Comparison of ENCODE assay signal across 8 mouse cellular contexts in genomic region chr16:21793875-21794696, GRCm38 (mm10). TPM values are rescaled to one million over a fixed set of nuclear protein-coding genes. Genes with fewer than 3 reads are reported as not detected.
DNase-seq lines count a peak whose midpoint lies in the region; ATAC-seq and TF ChIP-seq lines count a peak whose summit lies in the region.

TSS of gene Map3k13 (plus strand) at chr16:21794346.

- H3K27ac ChIP-seq in ES-Bruce4 (ENCODE audit: insufficient read depth, low read length) = peak within 1 kb of the TSS; percentile 9; the same call in 1 of the 2 replicates
- peak within 1 kb of the TSS; percentile 84 for H3K27ac ChIP-seq in forebrain, embryonic 14.5 days (ENCODE audit: low read depth, low read length)

- H3K36me3 ChIP-seq in ES-Bruce4 (ENCODE audit: control insufficient read depth, insufficient read depth, low read length, poor library complexity, severe bottlenecking) = 0 out of 2 replicates have a peak, but pooled peaks cover under 1% of the 10 kb centered on the region
- H3K36me3 ChIP-seq in forebrain, embryonic 14.5 days (ENCODE audit: control insufficient read depth, insufficient read depth, low read length) = no peaks in the 10 kb centered on the region

- no peak for TF ChIP-seq EP300 in ES-Bruce4 (IDR thresholded peaks at IDR 0.05; ENCODE audit: insufficient read depth, low read depth, low read length)

- no peak for TF ChIP-seq CTCF in ES-Bruce4 (IDR thresholded peaks at IDR 0.05; ENCODE audit: low read depth, low read length)
- no peak for TF ChIP-seq CTCF in lung, adult 2 months (IDR thresholded peaks at IDR 0.05; ENCODE audit: insufficient read depth, low read length)

- H3K4me2 ChIP-seq in forebrain, embryonic 14.5 days (ENCODE audit: low read length) = peak within 1 kb of the TSS; percentile 75

- ATAC-seq in cerebellum, adult (ENCODE audit: insufficient number of reproducible peaks, low FRiP score, low TSS enrichment) = peak; percentile 98
- ATAC-seq in forebrain, embryonic 14.5 days = peak; percentile 99
- ATAC-seq in neutrophil, adult 5-6 weeks (ENCODE audit: extremely low read depth, insufficient number of reproducible peaks, low FRiP score, poor library complexity, severe bottlenecking) = peak; percentile 88

- H3K9me3 ChIP-seq in ES-Bruce4 (replicated peaks; ENCODE audit: control insufficient read depth, insufficient read depth, low read length, poor library complexity, severe bottlenecking) = no peaks in the 10 kb centered on the region
- no peaks in the 10 kb centered on the region for H3K9me3 ChIP-seq in forebrain, embryonic 14.5 days (replicated peaks; ENCODE audit: control insufficient read depth, low read length)

- H3K27me3 ChIP-seq in ES-Bruce4 (ENCODE audit: control insufficient read depth, insufficient read depth, low read length, poor library complexity, severe bottlenecking) = no peaks in the 10 kb centered on the region
- no peaks in the 10 kb centered on the region for H3K27me3 ChIP-seq in forebrain, embryonic 14.5 days (replicated peaks; ENCODE audit: control insufficient read depth, insufficient read depth, low read length)

- no peaks in the 10 kb centered on the region for H3K4me1 ChIP-seq in ES-Bruce4 (ENCODE audit: control insufficient read depth, insufficient read depth, low read length)
- H3K4me1 ChIP-seq in forebrain, embryonic 14.5 days (ENCODE audit: control insufficient read depth, insufficient read depth, low read length) = peaks cover 11% of the 10 kb centered on the region
- peaks cover 5% of the 10 kb centered on the region for H3K4me1 ChIP-seq in lung, adult 2 months (ENCODE audit: control insufficient read depth, insufficient read depth, low read length)

- TF ChIP-seq POLR2A in ES-Bruce4 (IDR thresholded peaks at IDR 0.05; ENCODE audit: insufficient read depth, low read length) = peak; percentile 73
- TF ChIP-seq POLR2A in lung, adult 2 months (IDR thresholded peaks at IDR 0.05; ENCODE audit: borderline replicate concordance, extremely low read depth, low read depth, low read length) = peak; percentile 95; the same call in 1 of the 2 replicates

- peak within 1 kb of the TSS; percentile 95 for H3K4me3 ChIP-seq in ES-Bruce4 (ENCODE audit: low read depth, low read length)
- H3K4me3 ChIP-seq in forebrain, embryonic 14.5 days (ENCODE audit: low read depth, low read length) = peak within 1 kb of the TSS; percentile 83
- peak within 1 kb of the TSS; percentile 95 for H3K4me3 ChIP-seq in lung, adult 2 months (replicated peaks; ENCODE audit: extremely low read depth, low read depth, low read length)

- peak; percentile 98 for DNase-seq in forebrain, embryonic 14.5 days (ENCODE audit: low spot score)
- DNase-seq in heart, postnatal 25 days (ENCODE audit: low spot score) = peak; percentile 90
- peak; percentile 90 to 95 for DNase-seq in layer of hippocampus, adult 18-20 months (ENCODE audit: low spot score in 2 of 2)
- DNase-seq in lung, adult 2 months = peak; percentile 93
- DNase-seq in thymus, adult 18-20 months = peak; percentile 88 to 90

- H3K9ac ChIP-seq in ES-Bruce4 (ENCODE audit: low read depth, poor library complexity, severe bottlenecking) = peak within 1 kb of the TSS; percentile 76
- H3K9ac ChIP-seq in forebrain, embryonic 14.5 days (ENCODE audit: low read length) = peak within 1 kb of the TSS; percentile 89

- intact Hi-C loops in heart, postnatal 25 days (cut with DNase I) = loop anchor here (2.0 kb wide), 1 partner anchor 21 kb away; no protein-coding TSS in a partner anchor

- WGBS in forebrain, embryonic 14.5 days = 2% methylated on average over 47 of the region's 47 CpGs
- WGBS in lung, adult 2 months = 2% methylated on average over 47 of the region's 47 CpGs

RNA-seq across cellular contexts. Expression of gene Map3k13, which starts in this region (rescaled TPM):
- 2.1 and 2.3 TPM in 2 replicates for polyA plus RNA-seq in ES-Bruce4 (2011; ENCODE audit: insufficient read depth, insufficient read length, low read depth, missing spikeins)
- 4.2 and 6.2 TPM in 2 replicates for polyA plus RNA-seq in forebrain, embryonic 14.5 days (2014; fragmentation: Nextera tagmentation; extraction: Ambion mirVana)
- total RNA-seq in heart, postnatal 25 days (2021) = under 1 TPM; 0.81 to 0.89 TPM
- total RNA-seq in layer of hippocampus, adult 18-20 months (2021) = 10 to 100 TPM; 14.9 to 15.0 TPM
- 1.5 and 1.8 TPM in 2 replicates for polyA plus RNA-seq in lung, adult 2 months (2012; rRNA removed)
- total RNA-seq in neutrophil, adult 5-6 weeks (2017) = 0.12 TPM in 2 replicates

Comparison
In these comparisons a context has a peak if more than half of its experiments do, and no peak if none do; other contexts are left out.
1. Peak in every context shown above with its lines: DNase-seq, ATAC-seq, H3K4me3 ChIP-seq and H3K27ac ChIP-seq.
2. RNA of gene Map3k13 (total RNA-seq): 14.9 to 15.0 TPM in layer of hippocampus, adult 18-20 months; 0.81 to 0.89 TPM in heart, postnatal 25 days and 0.12 TPM in neutrophil, adult 5-6 weeks; every median in the first group is over 4 times any median in the second.
3. Peak in DNase-seq in heart, postnatal 25 days; RNA of the gene not detected or under 1 TPM.
4. Peak in ATAC-seq in neutrophil, adult 5-6 weeks; RNA of the gene not detected or under 1 TPM.